10 mouse cellular contexts compared by ENCODE assay signal in genomic region chr5:115509790-115510689, GRCm38 (mm10). TPM values are rescaled to one million over a fixed set of nuclear protein-coding genes. Genes with fewer than 3 reads are reported as not detected.
DNase-seq lines count a peak whose midpoint lies in the region; ATAC-seq and TF ChIP-seq lines count a peak whose summit lies in the region.
"Had no signal": no experiment of that assay in that cellular context is flagged by ENCODE, and none has a peak within 500 bp of the region (broad histone marks: within the 10 kb centered on the region; RNA-seq: fewer than 3 reads in every experiment).

No protein-coding gene starts in this region.

- peak overlapping the region; percentile 95; the same call in 1 of the 2 replicates for H3K4me3 ChIP-seq in lung, postnatal 0 days (ENCODE audit: low read depth, low read length)
- H3K4me3 ChIP-seq in forebrain, embryonic 15.5 days = 0 out of 2 replicates have a peak overlapping the region, but pooled peaks have one; percentile 95
- peak overlapping the region; percentile 99 for H3K4me3 ChIP-seq in limb, embryonic 14.5 days (replicated peaks; ENCODE audit: low read length)
- H3K4me3 ChIP-seq in olfactory bulb, adult 2 months (ENCODE audit: insufficient read depth, low read depth, low read length) = no peak overlapping the region

- no peak for ATAC-seq in lung, postnatal 0 days
- no peak for ATAC-seq in forebrain, embryonic 15.5 days (replicated peaks)
- no peak for ATAC-seq in limb, embryonic 14.5 days (ENCODE audit: low FRiP score, low read depth)

- no peaks in the 10 kb centered on the region for H3K27me3 ChIP-seq in lung, postnatal 0 days (replicated peaks; ENCODE audit: insufficient read depth, low read length)
- no peaks in the 10 kb centered on the region for H3K27me3 ChIP-seq in forebrain, embryonic 15.5 days
- no peaks in the 10 kb centered on the region for H3K27me3 ChIP-seq in limb, embryonic 14.5 days (ENCODE audit: control insufficient read depth, insufficient read depth, low read length)

- TF ChIP-seq POLR2A in limb, embryonic 14.5 days (IDR thresholded peaks at IDR 0.05; ENCODE audit: borderline replicate concordance, extremely low read depth, insufficient read depth, insufficient read length) = no peak
- no peak for TF ChIP-seq POLR2A in olfactory bulb, adult 2 months (IDR thresholded peaks at IDR 0.05; ENCODE audit: insufficient read depth, low read depth, low read length)

- no peak for TF ChIP-seq EP300 in lung, postnatal 0 days (IDR thresholded peaks at IDR 0.05)

- no peaks in the 10 kb centered on the region for H3K36me3 ChIP-seq in lung, postnatal 0 days (ENCODE audit: insufficient read depth, low read length)
- no peaks in the 10 kb centered on the region for H3K36me3 ChIP-seq in forebrain, embryonic 15.5 days
- peaks cover 14% of the 10 kb centered on the region; the same call in 1 of the 2 replicates for H3K36me3 ChIP-seq in limb, embryonic 14.5 days (ENCODE audit: control insufficient read depth, insufficient read depth, low read length)

- no peak for DNase-seq in lung, postnatal 0 days (ENCODE audit: low spot score)
- no peak for DNase-seq in lung, adult 18-20 months
- no peak for DNase-seq in limb, embryonic 14.5 days (ENCODE audit: low spot score)
- no peak for DNase-seq in gastrocnemius, postnatal 4 days (ENCODE audit: low spot score in 2 of 2)
- no peak for DNase-seq in layer of hippocampus, postnatal 14 days (ENCODE audit: low spot score in 2 of 2)
- no peak for DNase-seq in embryo, embryonic 11 days

- H3K9me3 ChIP-seq in lung, postnatal 0 days (ENCODE audit: low read length) = no peaks in the 10 kb centered on the region
- no peaks in the 10 kb centered on the region for H3K9me3 ChIP-seq in forebrain, embryonic 15.5 days
- H3K9me3 ChIP-seq in limb, embryonic 14.5 days (ENCODE audit: control insufficient read depth, low read length) = no peaks in the 10 kb centered on the region

- H3K4me1 ChIP-seq in lung, postnatal 0 days (ENCODE audit: insufficient read depth, low read depth, low read length) = peaks cover 11% of the 10 kb centered on the region; the same call in 1 of the 2 replicates
- H3K4me1 ChIP-seq in forebrain, embryonic 15.5 days = peaks cover 41% of the 10 kb centered on the region
- H3K4me1 ChIP-seq in limb, embryonic 14.5 days (ENCODE audit: control insufficient read depth, insufficient read depth, low read length) = peaks cover 46% of the 10 kb centered on the region
- H3K4me1 ChIP-seq in olfactory bulb, adult 2 months (ENCODE audit: control insufficient read depth, insufficient read depth, low read length) = peaks cover 38% of the 10 kb centered on the region

- H3K9ac ChIP-seq in lung, postnatal 0 days (replicated peaks; ENCODE audit: low read depth) = 0 out of 2 replicates have a peak overlapping the region, but pooled peaks have one; percentile 1
- H3K9ac ChIP-seq in forebrain, embryonic 15.5 days (replicated peaks) = no peak overlapping the region
- peak overlapping the region; percentile 44 for H3K9ac ChIP-seq in limb, embryonic 14.5 days (ENCODE audit: low read depth, low read length, severe bottlenecking)

- WGBS in lung, postnatal 0 days = 59% methylated on average over 15 of the region's 15 CpGs
- 63% methylated on average over 15 of the region's 15 CpGs for WGBS in forebrain, embryonic 15.5 days
- WGBS in limb, embryonic 14.5 days = 75% methylated on average over 15 of the region's 15 CpGs
- WGBS in olfactory bulb, adult 2 months = 60% methylated on average over 15 of the region's 15 CpGs

- peak overlapping the region; percentile 85 for H3K4me2 ChIP-seq in lung, postnatal 0 days (replicated peaks; ENCODE audit: low read depth, low read length)
- H3K4me2 ChIP-seq in forebrain, embryonic 15.5 days (replicated peaks) = peak overlapping the region; percentile 83
- peak overlapping the region; percentile 74 for H3K4me2 ChIP-seq in limb, embryonic 14.5 days (replicated peaks; ENCODE audit: low read depth, low read length, severe bottlenecking)

- H3K27ac ChIP-seq in lung, postnatal 0 days (ENCODE audit: low read length) = peak overlapping the region; percentile 83
- H3K27ac ChIP-seq in forebrain, embryonic 15.5 days (replicated peaks) = peak overlapping the region; percentile 58
- peak overlapping the region; percentile 69 for H3K27ac ChIP-seq in limb, embryonic 14.5 days (replicated peaks; ENCODE audit: low read depth, low read length)
- H3K27ac ChIP-seq in olfactory bulb, adult 2 months (ENCODE audit: insufficient read depth, low read depth, low read length) = peak overlapping the region; percentile 56

- no peak for TF ChIP-seq CTCF in lung, postnatal 0 days (IDR thresholded peaks at IDR 0.05)
- TF ChIP-seq CTCF in olfactory bulb, adult 2 months (IDR thresholded peaks at IDR 0.05; ENCODE audit: insufficient read depth, low read depth, low read length) = no peak

RNA-seq across cellular contexts. Expression of gene Pxn, which starts 3.6 kb away (rescaled TPM):
- 56.4 and 59.3 TPM in 2 replicates for polyA plus RNA-seq in lung, postnatal 0 days (2015; fragmentation: Nextera tagmentation; extraction: Ambion mirVana)
- 19.1 and 19.7 TPM in 2 replicates for polyA plus RNA-seq in forebrain, embryonic 15.5 days (2015; fragmentation: Nextera tagmentation; extraction: Ambion mirVana)
- 119 and 145 TPM in 2 replicates for polyA plus RNA-seq in limb, embryonic 14.5 days (2012; rRNA removed)
- 25.0 and 26.3 TPM in 2 replicates for polyA plus RNA-seq in limb, embryonic 14.5 days (2014; fragmentation: Nextera tagmentation; extraction: Ambion mirVana)
- not detected in 2 replicates for polyA plus RNA-seq in olfactory bulb, adult 2 months (2012; ENCODE audit: insufficient read depth, insufficient read length, low replicate concordance, missing spikeins)
- total RNA-seq in gastrocnemius, postnatal 4 days (2021) = 100 to 1,000 TPM; 170 to 175 TPM
- 10 to 100 TPM; 33.1 to 38.7 TPM for total RNA-seq in layer of hippocampus, postnatal 14 days (2021)

RNA-seq across cellular contexts. Expression of gene Sirt4, which starts 25.5 kb away (rescaled TPM):
- polyA plus RNA-seq in lung, postnatal 0 days (2015; fragmentation: Nextera tagmentation; extraction: Ambion mirVana) = 15.7 and 18.0 TPM in 2 replicates
- polyA plus RNA-seq in forebrain, embryonic 15.5 days (2015; fragmentation: Nextera tagmentation; extraction: Ambion mirVana) = 34.0 and 34.2 TPM in 2 replicates
- 69.2 and 82.4 TPM in 2 replicates for polyA plus RNA-seq in limb, embryonic 14.5 days (2012; rRNA removed)
- 20.4 and 24.1 TPM in 2 replicates for polyA plus RNA-seq in limb, embryonic 14.5 days (2014; fragmentation: Nextera tagmentation; extraction: Ambion mirVana)
- not detected in 2 replicates for polyA plus RNA-seq in olfactory bulb, adult 2 months (2012; ENCODE audit: insufficient read depth, insufficient read length, low replicate concordance, missing spikeins)
- total RNA-seq in gastrocnemius, postnatal 4 days (2021) = 10 to 100 TPM; 13.4 to 16.8 TPM
- 10 to 100 TPM; 25.8 to 28.3 TPM for total RNA-seq in layer of hippocampus, postnatal 14 days (2021)

RNA-seq across cellular contexts. Expression of gene Pla2g1b, which starts 44.0 kb away (rescaled TPM):
- polyA plus RNA-seq in lung, postnatal 0 days (2015; fragmentation: Nextera tagmentation; extraction: Ambion mirVana) = 70.5 and 71.7 TPM in 2 replicates
- not detected in 2 replicates for polyA plus RNA-seq in forebrain, embryonic 15.5 days (2015; fragmentation: Nextera tagmentation; extraction: Ambion mirVana)
- polyA plus RNA-seq in limb, embryonic 14.5 days (2012; rRNA removed) = not detected in 2 replicates
- not detected in 2 replicates for polyA plus RNA-seq in limb, embryonic 14.5 days (2014; fragmentation: Nextera tagmentation; extraction: Ambion mirVana)
- not detected in 2 replicates for polyA plus RNA-seq in olfactory bulb, adult 2 months (2012; ENCODE audit: insufficient read depth, insufficient read length, low replicate concordance, missing spikeins)
- not detected for total RNA-seq in gastrocnemius, postnatal 4 days (2021)
- not detected for total RNA-seq in layer of hippocampus, postnatal 14 days (2021)
- total RNA-seq: left cerebral cortex, postnatal 14 days had no signal
- polyA plus RNA-seq: brain, embryonic 14.5 days had no signal

RNA-seq across cellular contexts. Expression of gene Rplp0, which starts 49.2 kb away (rescaled TPM):
- polyA plus RNA-seq in lung, postnatal 0 days (2015; fragmentation: Nextera tagmentation; extraction: Ambion mirVana) = 937 and 987 TPM in 2 replicates
- polyA plus RNA-seq in forebrain, embryonic 15.5 days (2015; fragmentation: Nextera tagmentation; extraction: Ambion mirVana) = 1,000 and 1,018 TPM in 2 replicates
- 3,411 and 4,152 TPM in 2 replicates for polyA plus RNA-seq in limb, embryonic 14.5 days (2012; rRNA removed)
- polyA plus RNA-seq in limb, embryonic 14.5 days (2014; fragmentation: Nextera tagmentation; extraction: Ambion mirVana) = 2,030 and 2,068 TPM in 2 replicates
- polyA plus RNA-seq in olfactory bulb, adult 2 months (2012; ENCODE audit: insufficient read depth, insufficient read length, low replicate concordance, missing spikeins) = 613 and 1,282 TPM in 2 replicates
- 1,000 to 10,000 TPM; 1,089 to 1,227 TPM for total RNA-seq in gastrocnemius, postnatal 4 days (2021)
- total RNA-seq in layer of hippocampus, postnatal 14 days (2021) = 100 to 1,000 TPM; 347 to 378 TPM

RNA-seq across cellular contexts. Expression of gene Gcn1l1, which starts 55.0 kb away (rescaled TPM):
- 13.1 and 14.5 TPM in 2 replicates for polyA plus RNA-seq in lung, postnatal 0 days (2015; fragmentation: Nextera tagmentation; extraction: Ambion mirVana)
- polyA plus RNA-seq in forebrain, embryonic 15.5 days (2015; fragmentation: Nextera tagmentation; extraction: Ambion mirVana) = 43.8 and 46.1 TPM in 2 replicates
- 47.0 and 59.2 TPM in 2 replicates for polyA plus RNA-seq in limb, embryonic 14.5 days (2012; rRNA removed)
- polyA plus RNA-seq in limb, embryonic 14.5 days (2014; fragmentation: Nextera tagmentation; extraction: Ambion mirVana) = 42.8 and 49.7 TPM in 2 replicates
- not detected in 2 replicates for polyA plus RNA-seq in olfactory bulb, adult 2 months (2012; ENCODE audit: insufficient read depth, insufficient read length, low replicate concordance, missing spikeins)
- 10 to 100 TPM; 48.8 to 50.7 TPM for total RNA-seq in gastrocnemius, postnatal 4 days (2021)
- total RNA-seq in layer of hippocampus, postnatal 14 days (2021) = 10 to 100 TPM; 69.1 to 71.5 TPM

Comparison
In these comparisons a context has a peak if more than half of its experiments do, and no peak if none do; other contexts are left out.
1. RNA of gene Sirt4, which starts 25.5 kb away (polyA plus RNA-seq): 20.4 to 82.4 TPM in limb, embryonic 14.5 days, 34.0 to 34.2 TPM in forebrain, embryonic 15.5 days and 15.7 to 18.0 TPM in lung, postnatal 0 days; not detected in olfactory bulb, adult 2 months; every median in the first group is over 10 times any median in the second.
2. RNA of gene Pla2g1b, which starts 44.0 kb away (polyA plus RNA-seq): 70.5 to 71.7 TPM in lung, postnatal 0 days; not detected in forebrain, embryonic 15.5 days, not detected in limb, embryonic 14.5 days and not detected in olfactory bulb, adult 2 months; every median in the first group is over 10 times any median in the second.
3. Peak in every context shown above with its lines, with median percentiles within 50 percentile points of each other: H3K27ac ChIP-seq and H3K4me2 ChIP-seq.